Mouse (Mus musculus) neural tube, embryonic 13.5 days (tissue): Measurements from ENCODE around the gene Frmd8. TPM values are rescaled to one million over a fixed set of nuclear protein-coding genes. Genes with fewer than 3 reads are reported as not detected.
A peak's percentile ranks its signal among the peaks of the same experiment; 100 is the strongest.

ENCODE experiments used
- ATAC-seq: fragments of 200-750 bp; cut with Nextera tagmentation; 2 replicates; pipeline ENCODE4 v1.8.0; 2017; ENCODE audit warnings: low read depth, mild to moderate bottlenecking, moderate TSS enrichment, moderate library complexity
- H3K27ac ChIP-seq: fragments of 300-500 bp; sonication (generic); replicated peaks from 2 replicates; pipeline ENCODE4 v1.5.1; 2015; ENCODE audit warnings: moderate library complexity, mild to moderate bottlenecking, inconsistent platforms
- H3K27me3 ChIP-seq: fragments of 300-500 bp; sonication (generic); 2 replicates; pipeline ENCODE4 v1.6.1; 2015; ENCODE audit warnings: mild to moderate bottlenecking, inconsistent platforms
- H3K36me3 ChIP-seq: fragments of 300-500 bp; sonication (generic); 2 replicates; pipeline ENCODE4 v1.6.1; 2015; ENCODE audit warnings: mild to moderate bottlenecking, inconsistent platforms
- H3K4me1 ChIP-seq: fragments of 300-500 bp; sonication (generic); replicated peaks from 2 replicates; pipeline ENCODE4 v1.6.1; 2015; ENCODE audit warnings: inconsistent platforms
- H3K4me2 ChIP-seq: fragments of 300-500 bp; sonication (generic); 2 replicates; pipeline ENCODE4 v1.6.1; 2015; ENCODE audit warnings: inconsistent platforms, mild to moderate bottlenecking, moderate library complexity
- H3K4me3 ChIP-seq: fragments of 300-500 bp; sonication (generic); 2 replicates; pipeline ENCODE4 v1.5.1; 2015; ENCODE audit warnings: mild to moderate bottlenecking, inconsistent platforms
- H3K9ac ChIP-seq: fragments of 300-500 bp; sonication (generic); 2 replicates; pipeline ENCODE4 v1.6.1; 2015; ENCODE audit warnings: moderate library complexity, mild to moderate bottlenecking, inconsistent platforms
- H3K9me3 ChIP-seq: fragments of 300-500 bp; sonication (generic); 2 replicates; pipeline ENCODE4 v1.6.1; 2016; ENCODE audit warnings: inconsistent platforms
- WGBS: fragments of 180-500 bp; shearing (Covaris S2); methylation state at CpG from one replicate; pipeline ENCODE4 v1.1.7; 2015; 5-methylcytosine and 5-hydroxymethylcytosine counted together
- polyA plus RNA-seq: library from polyadenylated mRNA; unstranded; fragments of >200 nt; fragmentation: Nextera tagmentation; extraction: Ambion mirVana; gene quantifications from 2 replicates; pipeline ENCODE4 v1.2.1, GENCODE M21; 2015

Frmd8 gene
- polyA plus RNA-seq, 1 experiment from 2014 or later, result 21.1 TPM

DNA sequence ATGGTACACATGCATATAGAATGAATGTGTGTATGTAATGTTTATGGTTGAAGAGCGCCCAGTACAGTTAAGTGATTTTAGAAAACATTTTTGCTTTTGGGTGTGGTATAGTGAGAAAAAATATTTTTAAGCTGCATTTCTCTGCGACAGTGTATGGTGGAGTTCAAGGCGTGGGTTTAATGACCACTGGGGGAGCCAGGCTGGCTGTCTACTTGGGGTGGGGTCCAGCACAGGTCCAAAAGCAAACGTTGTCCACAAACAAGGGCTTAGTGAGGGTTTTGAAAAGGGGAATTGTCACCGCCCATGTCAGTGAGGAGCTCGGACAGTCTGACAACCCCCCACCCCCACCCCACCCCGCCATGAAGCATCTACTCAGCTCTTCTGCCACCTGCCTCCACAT, 28.9 kb downstream of the Frmd8 start:
- H3K9ac ChIP-seq, result peak overlapping the region; percentile 67
- WGBS, result 1% methylated on average over 7 of the region's 7 CpGs
- no peaks in the 10 kb centered on the region for H3K27me3 ChIP-seq
- peak overlapping the region; percentile 98 for H3K27ac ChIP-seq
- peaks cover 90% of the 10 kb centered on the region for H3K4me1 ChIP-seq
- peak overlapping the region; percentile 62 for H3K4me2 ChIP-seq
- ATAC-seq, result peak; percentile 64
- no peaks in the 10 kb centered on the region for H3K9me3 ChIP-seq
- H3K36me3 ChIP-seq, result no peaks in the 10 kb centered on the region
- peak overlapping the region; percentile 29 for H3K4me3 ChIP-seq

DNA sequence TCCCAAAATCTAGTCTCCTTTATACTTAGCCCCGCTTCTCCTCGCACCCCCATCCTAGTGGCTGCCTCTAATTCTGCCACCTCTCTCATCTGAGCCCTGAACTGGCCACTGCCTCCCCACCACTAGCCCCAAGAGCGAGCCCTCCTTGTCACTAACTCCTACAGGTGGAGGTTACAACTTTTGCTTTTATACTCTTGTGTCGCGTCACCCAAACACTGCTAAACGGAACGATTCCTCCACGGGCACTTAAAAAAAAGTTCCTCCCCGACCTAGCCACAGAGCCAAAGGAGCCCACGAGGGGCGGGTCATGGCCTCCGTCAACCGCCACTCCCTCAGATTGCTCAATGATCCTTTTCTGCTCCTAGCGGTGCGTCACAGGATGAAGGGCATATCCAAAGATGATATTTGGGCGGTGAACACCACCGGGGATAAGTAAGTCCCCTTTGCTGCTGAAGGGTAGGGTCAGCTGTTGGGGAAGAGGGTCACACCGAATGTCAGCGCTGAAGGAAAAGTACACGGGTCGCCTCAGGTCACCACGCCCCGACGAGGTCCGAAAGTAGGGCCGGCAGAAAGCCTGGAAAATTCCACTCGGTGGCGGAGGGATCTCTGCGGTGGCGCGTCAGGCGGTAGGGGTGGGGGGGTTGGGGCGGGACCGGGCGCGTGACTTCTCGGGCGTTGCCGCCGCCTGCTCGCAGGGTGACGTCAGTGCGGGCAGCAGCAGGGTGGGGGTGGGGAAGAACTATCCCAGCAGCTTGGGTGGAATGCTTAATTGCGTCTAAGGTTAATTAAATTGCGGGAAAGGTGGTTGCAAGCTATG, 29.5 kb downstream of the Frmd8 start:
- Histone ChIP-seq H3K27ac (peak overlapping the region; percentile 98), H3K9ac (peak overlapping the region; percentile 67), H3K36me3 (no peaks in the 10 kb centered on the region), H3K27me3 (no peaks in the 10 kb centered on the region), H3K4me1 (peaks cover 92% of the 10 kb centered on the region), H3K4me3 (peak overlapping the region; percentile 34), H3K4me2 (peak overlapping the region; percentile 62), H3K9me3 (no peaks in the 10 kb centered on the region)
- WGBS, result 7% methylated on average over 45 of the region's 45 CpGs
- peak; percentile 66 for ATAC-seq

DNA sequence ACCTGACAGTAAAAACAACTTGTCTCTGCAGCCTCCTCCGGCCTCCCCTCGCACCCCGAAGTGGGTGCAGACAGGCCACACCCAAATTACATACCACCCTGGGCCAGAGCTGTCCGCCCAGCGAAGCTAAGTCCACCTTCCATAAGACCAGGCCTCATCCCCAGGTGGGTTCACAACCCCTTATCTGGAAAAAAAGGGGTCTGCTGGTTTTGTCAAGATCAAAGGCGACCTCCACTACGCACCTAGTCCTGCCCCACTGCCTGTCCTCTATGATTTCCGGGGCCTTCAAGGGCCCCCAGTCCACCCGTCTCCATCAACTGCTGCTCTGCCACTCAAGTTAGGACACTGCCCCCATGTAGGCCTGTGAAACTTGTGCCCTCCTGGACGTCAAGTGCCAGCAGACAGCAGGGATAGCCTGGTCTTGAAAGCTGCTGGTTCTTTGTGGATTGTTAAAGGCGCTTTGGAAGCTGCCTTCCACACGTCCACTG, 30.2 kb downstream of the Frmd8 start:
- 82% methylated on average over 12 of the region's 12 CpGs for WGBS

DNA sequence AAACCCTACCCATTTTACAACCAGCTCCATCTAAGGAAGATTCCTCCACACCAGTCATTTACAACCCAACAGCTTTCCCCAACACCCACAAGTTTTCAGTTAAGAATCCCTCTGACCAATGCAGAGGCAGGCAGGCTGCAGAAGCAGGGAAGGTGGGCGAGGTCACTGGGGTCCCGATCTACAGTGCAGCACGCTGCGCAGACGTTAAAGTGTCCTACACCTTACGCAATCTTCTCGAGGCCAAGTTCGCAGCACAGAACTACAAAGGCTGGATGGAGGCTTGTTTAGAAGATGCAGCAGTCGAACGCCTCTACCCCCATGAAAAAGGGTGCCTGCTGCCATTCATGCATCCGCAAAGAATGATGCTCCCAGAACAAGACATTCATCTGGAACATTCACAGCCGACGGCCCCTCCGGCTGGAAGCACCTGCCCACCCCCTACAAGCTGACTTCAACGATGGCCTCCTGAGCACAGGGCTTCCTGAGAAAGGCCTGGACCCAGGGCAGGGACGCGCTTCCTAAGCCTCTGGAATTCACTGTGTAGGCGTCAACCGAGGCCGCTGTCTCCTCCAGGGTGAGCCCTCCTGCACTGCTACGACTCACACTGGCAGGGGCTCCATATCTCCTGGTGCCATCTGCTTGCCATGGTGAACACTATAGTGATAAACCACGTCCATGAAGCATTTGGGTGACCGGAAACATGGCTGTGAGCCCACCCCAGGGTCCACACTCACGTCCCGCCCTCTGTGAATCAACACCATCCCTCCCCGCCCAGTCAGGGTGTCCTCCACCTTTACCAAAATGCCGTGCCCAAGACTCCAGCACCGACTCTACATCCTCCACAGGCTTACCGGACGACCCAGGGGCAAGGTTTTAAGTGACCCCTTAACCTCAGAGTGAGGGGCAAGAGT, 31.0 kb downstream of the Frmd8 start:
- H3K9ac ChIP-seq, result peak overlapping the region; percentile 59
- H3K36me3 ChIP-seq, result no peaks in the 10 kb centered on the region
- no peaks in the 10 kb centered on the region for H3K27me3 ChIP-seq
- WGBS, result 77% methylated on average over 30 of the region's 30 CpGs
- H3K4me1 ChIP-seq, result peaks cover 79% of the 10 kb centered on the region
- H3K27ac ChIP-seq, result peak overlapping the region; percentile 98
- H3K4me3 ChIP-seq, result 0 out of 2 replicates have a peak overlapping the region, but pooled peaks have one; percentile 34
- H3K9me3 ChIP-seq, result no peaks in the 10 kb centered on the region
- ATAC-seq, result no peak
- H3K4me2 ChIP-seq, result peak overlapping the region; percentile 62

More for the DNA sequence above, 30.2 kb downstream of the Frmd8 start:
- ATAC-seq, result no peak
- H3K4me2 ChIP-seq, result peak overlapping the region; percentile 62
- peak overlapping the region; percentile 59 for H3K9ac ChIP-seq
- H3K27me3 ChIP-seq, result no peaks in the 10 kb centered on the region
- H3K4me3 ChIP-seq, result peak overlapping the region; percentile 34
- H3K36me3 ChIP-seq, result no peaks in the 10 kb centered on the region
- H3K9me3 ChIP-seq, result no peaks in the 10 kb centered on the region
- peak overlapping the region; percentile 98 for H3K27ac ChIP-seq
- H3K4me1 ChIP-seq, result peaks cover 87% of the 10 kb centered on the region

DNA sequence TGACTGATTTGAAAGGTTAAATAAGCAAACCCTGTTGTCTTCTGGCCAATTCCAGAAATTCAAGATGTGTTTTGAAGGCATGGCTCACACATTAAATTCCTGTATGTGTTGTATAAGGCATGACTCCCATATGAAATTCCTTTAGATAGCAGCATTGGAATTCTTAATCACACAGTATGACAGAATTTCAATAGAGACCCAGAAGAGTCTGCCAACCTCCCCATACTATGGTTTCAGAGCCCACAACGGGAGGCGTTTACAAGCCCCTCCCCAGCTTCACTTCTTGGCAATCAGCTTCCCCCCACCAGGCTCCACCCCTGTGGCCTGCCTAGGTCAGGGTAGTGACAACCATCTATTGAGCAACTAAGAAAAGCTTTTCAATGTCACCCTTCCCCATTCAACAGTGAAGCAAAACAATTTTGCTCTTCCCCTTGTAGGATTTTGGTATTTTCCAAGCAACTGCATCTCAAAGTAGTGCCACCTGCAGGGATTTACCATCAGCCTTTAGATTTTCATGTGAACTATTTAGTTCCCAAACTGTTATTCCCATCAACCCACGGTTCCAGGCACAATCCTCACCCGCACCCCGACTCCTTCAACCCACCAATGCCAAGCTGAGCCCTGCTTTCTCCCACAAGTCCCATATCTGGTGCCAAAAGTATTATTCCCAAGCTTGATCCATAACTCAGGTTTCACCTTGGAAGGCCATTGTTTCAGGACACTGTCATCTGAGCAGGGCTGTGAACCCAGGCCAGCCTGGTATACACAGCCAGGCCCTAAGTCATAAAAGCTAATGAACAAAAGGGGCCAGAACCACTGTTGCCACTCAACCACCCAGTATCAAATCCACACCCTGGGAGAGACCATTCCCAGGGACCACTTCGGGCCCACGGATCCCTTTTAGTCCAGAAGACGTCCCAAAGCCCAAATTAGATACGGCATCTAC, 32.0 kb downstream of the Frmd8 start:
- Histone ChIP-seq H3K9ac (no peak overlapping the region), H3K4me3 (0 out of 2 replicates have a peak overlapping the region, but pooled peaks have one; percentile 4), H3K36me3 (no peaks in the 10 kb centered on the region), H3K4me1 (peaks cover 69% of the 10 kb centered on the region), H3K4me2 (peak overlapping the region; percentile 62), H3K27ac (peak overlapping the region; percentile 42), H3K9me3 (no peaks in the 10 kb centered on the region), H3K27me3 (no peaks in the 10 kb centered on the region)
- WGBS, result 46% methylated on average over 9 of the region's 9 CpGs
- ATAC-seq, result no peak

DNA sequence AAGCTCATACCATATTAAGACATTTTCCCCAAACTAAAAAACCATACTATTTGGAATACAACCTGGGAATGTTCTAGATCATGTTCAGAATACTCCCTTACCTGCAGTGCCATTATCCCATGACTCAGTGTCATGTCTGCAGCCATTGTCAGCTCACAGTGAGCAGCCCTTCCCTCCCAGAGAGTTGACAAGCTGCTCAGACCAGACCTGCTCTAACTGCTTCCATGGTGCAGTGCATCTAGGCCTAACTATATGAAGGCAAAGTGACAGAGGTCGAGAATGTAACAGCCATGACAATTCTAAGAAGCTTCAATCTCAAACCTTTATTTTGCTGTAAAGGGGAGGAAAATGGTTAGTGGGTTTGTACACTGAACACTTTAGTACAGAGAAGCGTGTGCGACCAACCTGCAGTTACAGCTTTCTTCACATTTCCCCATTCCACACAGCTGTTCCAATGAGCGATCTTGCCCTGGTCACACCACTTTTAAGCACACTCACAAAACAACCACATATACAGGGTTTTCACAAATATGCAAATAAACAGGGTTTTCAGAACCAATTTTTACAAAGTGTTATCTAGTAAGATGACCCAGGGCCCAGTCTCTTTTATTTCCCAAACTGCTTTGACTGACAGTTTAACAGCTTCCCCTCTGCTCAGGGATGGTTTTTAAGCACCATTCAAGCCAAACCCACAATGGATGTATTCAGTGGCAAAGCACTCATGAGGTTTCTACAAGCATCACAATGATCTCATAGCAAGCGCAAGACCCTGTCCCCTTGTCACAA, 32.9 kb downstream of the Frmd8 start:
- H3K27me3 ChIP-seq, result no peaks in the 10 kb centered on the region
- no peaks in the 10 kb centered on the region for H3K9me3 ChIP-seq
- H3K4me1 ChIP-seq, result peaks cover 60% of the 10 kb centered on the region
- H3K4me3 ChIP-seq, result no peak overlapping the region
- H3K36me3 ChIP-seq, result no peaks in the 10 kb centered on the region
- peak overlapping the region; percentile 13; the same call in 1 of the 2 replicates for H3K4me2 ChIP-seq
- WGBS, result 46% methylated on average over 5 of the region's 5 CpGs
- peak overlapping the region; percentile 20 for H3K27ac ChIP-seq
- no peak overlapping the region; the same call in 1 of the 2 replicates for H3K9ac ChIP-seq
- ATAC-seq, result no peak

DNA sequence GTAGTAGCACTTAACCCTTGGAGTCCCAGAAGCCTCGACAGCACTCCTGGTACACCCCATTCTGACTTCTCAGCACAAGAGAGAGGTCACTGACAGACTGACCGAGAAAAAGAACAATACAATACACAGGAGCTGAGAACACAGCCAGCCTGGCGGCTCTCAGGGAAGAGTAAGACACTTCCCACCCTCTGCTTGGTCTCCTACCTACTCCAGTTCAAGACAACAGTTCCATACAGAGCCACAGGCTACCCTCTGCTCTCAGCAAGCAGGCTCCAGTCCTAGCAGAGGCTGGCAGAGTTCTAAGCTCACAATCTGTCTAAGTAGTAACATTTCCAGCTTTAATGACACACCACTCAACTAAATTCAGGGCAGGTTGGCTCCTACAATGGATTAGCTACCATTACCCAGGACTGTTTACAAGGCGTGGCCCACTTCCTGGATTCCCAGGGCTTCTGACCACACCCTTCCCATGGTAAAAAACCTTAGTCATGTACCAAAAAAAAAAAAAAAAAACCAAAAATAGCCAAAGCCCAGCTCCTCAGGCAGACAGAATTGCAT, 33.6 kb downstream of the Frmd8 start:
- 46% methylated on average over 4 of the region's 4 CpGs for WGBS
- no peak for ATAC-seq
- peaks cover 53% of the 10 kb centered on the region for H3K4me1 ChIP-seq
- H3K27me3 ChIP-seq, result no peaks in the 10 kb centered on the region
- H3K36me3 ChIP-seq, result no peaks in the 10 kb centered on the region
- no peak overlapping the region for H3K4me3 ChIP-seq
- 0 out of 2 replicates have a peak overlapping the region, but pooled peaks have one; percentile 13 for H3K4me2 ChIP-seq
- H3K27ac ChIP-seq, result no peak overlapping the region
- no peaks in the 10 kb centered on the region for H3K9me3 ChIP-seq
- no peak overlapping the region for H3K9ac ChIP-seq

DNA sequence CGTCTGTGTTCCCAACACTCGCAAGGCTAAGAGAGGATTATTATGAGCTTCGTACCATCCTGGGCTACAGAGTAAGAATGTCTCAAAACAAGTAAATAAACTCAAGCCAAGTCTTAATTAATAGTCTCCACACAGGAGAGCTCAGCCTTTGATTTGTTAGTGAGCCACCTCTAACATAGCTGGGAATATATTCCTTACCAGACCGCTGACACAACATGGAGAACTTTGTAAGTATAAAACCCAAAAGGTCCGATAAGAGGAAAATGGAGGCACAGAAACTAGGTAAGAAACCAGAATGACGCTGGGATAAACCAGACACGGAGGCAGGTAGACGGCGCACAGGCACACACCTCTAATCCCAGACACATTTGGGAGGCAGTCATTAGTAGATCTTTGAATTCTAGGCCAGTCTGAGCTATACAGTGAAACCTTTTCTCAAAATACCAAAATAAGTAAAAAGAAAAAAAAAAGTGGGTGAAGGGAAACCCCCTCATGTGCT, 34.1 kb downstream of the Frmd8 start:
- Histone ChIP-seq H3K4me1 (peaks cover 48% of the 10 kb centered on the region), H3K9me3 (no peaks in the 10 kb centered on the region), H3K4me2 (0 out of 2 replicates have a peak overlapping the region, but pooled peaks have one; percentile 13), H3K36me3 (no peaks in the 10 kb centered on the region), H3K4me3 (no peak overlapping the region), H3K9ac (no peak overlapping the region), H3K27me3 (no peaks in the 10 kb centered on the region), H3K27ac (no peak overlapping the region)
- no peak for ATAC-seq
- WGBS, result 94% methylated on average over 9 of the region's 9 CpGs

DNA sequence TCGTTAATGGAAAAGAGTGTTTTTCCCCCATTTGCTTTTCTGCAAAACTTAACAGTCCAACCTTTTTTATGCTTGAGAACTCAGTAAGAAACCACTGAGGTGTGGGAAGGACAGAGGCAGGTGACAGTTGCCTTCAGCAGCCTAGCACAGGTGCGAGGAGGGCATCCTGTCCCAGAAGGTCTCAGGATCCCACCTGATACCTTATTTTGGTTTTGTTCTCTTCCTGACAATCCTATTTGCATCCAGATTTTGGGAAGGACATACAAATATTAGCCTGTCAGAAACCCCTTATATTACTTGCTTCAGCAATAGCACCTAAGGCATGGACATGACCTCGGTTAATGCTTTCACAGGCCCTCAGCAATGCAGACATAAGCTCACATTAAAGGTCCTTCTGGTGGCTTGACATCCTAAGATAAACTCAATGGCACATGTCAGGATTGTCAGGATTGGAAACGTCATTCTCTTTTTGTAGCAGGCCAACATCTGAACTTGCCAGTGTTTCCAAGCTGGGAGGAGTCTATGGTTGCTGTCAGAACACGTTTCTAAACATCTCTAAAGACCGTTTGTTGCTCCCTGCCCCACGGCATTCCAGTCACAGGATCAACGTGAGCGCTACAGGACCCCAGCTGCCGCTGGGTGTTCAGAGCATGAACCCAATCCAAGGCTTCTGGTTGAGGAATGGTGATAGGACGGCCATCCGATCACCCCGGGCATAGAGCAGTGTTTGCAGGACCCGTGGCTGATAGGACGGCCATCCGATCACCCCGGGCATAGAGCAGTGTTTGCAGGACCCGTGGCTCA, 34.8 kb downstream of the Frmd8 start:
- H3K9ac ChIP-seq, result no peak overlapping the region
- no peaks in the 10 kb centered on the region for H3K9me3 ChIP-seq
- H3K36me3 ChIP-seq, result no peaks in the 10 kb centered on the region
- no peaks in the 10 kb centered on the region for H3K27me3 ChIP-seq
- ATAC-seq, result no peak
- H3K4me1 ChIP-seq, result peaks cover 44% of the 10 kb centered on the region
- H3K4me3 ChIP-seq, result no peak overlapping the region
- H3K27ac ChIP-seq, result no peak overlapping the region
- WGBS, result 83% methylated on average over 18 of the region's 18 CpGs
- no peak overlapping the region for H3K4me2 ChIP-seq
